Mouse (Mus musculus): Measurements from ENCODE around the gene Cdk11b. TPM values are rescaled to one million over a fixed set of nuclear protein-coding genes. Genes with fewer than 3 reads are reported as not detected.
"Not testable (repeated sequence)": the region's sequence is repeated elsewhere in the genome, so short reads cannot be mapped to it uniquely, and the experiment has no call there.

Gene Cdk11b
- total RNA-seq, 2 experiments from 2014 or later: 28.5 to 53.6 TPM

GRCm38 (mm10) chr4:155602753-155603152, 21.9 kb upstream of the Cdk11b start:
- no peak for ATAC-seq (replicated peaks; ENCODE audit: low FRiP score, poor library complexity, severe bottlenecking)

- no peak for ATAC-seq (replicated peaks; ENCODE audit: low FRiP score, poor library complexity, severe bottlenecking)
Observed at GRCm38 (mm10) chr4:155603801-155604200, 20.9 kb upstream of the Cdk11b start.

- no peak for ATAC-seq (replicated peaks; ENCODE audit: low FRiP score, poor library complexity, severe bottlenecking)
Observed at GRCm38 (mm10) chr4:155605132-155605531, 19.5 kb upstream of the Cdk11b start.

GRCm38 (mm10) chr4:155606825-155607224, 17.8 kb upstream of the Cdk11b start:
- no peak for ATAC-seq (replicated peaks; ENCODE audit: low FRiP score, poor library complexity, severe bottlenecking)

GRCm38 (mm10) chr4:155611860-155612259, 12.8 kb upstream of the Cdk11b start:
- no peak for ATAC-seq (replicated peaks; ENCODE audit: low FRiP score, poor library complexity, severe bottlenecking)

- ATAC-seq (replicated peaks; ENCODE audit: low FRiP score, poor library complexity, severe bottlenecking): no peak
Observed at GRCm38 (mm10) chr4:155613264-155613663, 11.4 kb upstream of the Cdk11b start.

GRCm38 (mm10) chr4:155618321-155618720, 6.3 kb upstream of the Cdk11b start:
- 0 out of 2 replicates have a peak, but pooled peaks have one; percentile 55 for ATAC-seq (replicated peaks; ENCODE audit: low FRiP score, poor library complexity, severe bottlenecking)

- no peak for ATAC-seq (replicated peaks; ENCODE audit: low FRiP score, poor library complexity, severe bottlenecking)
Observed at GRCm38 (mm10) chr4:155630267-155630666, 5.6 kb downstream of the Cdk11b start.

- no peak for ATAC-seq (replicated peaks; ENCODE audit: low FRiP score, poor library complexity, severe bottlenecking)
Observed at GRCm38 (mm10) chr4:155635766-155636499, 11.3 kb downstream of the Cdk11b start.

- ATAC-seq (replicated peaks; ENCODE audit: low FRiP score, poor library complexity, severe bottlenecking): no peak
Observed at GRCm38 (mm10) chr4:155643531-155643930, 18.9 kb downstream of the Cdk11b start.

- ATAC-seq (replicated peaks; ENCODE audit: low FRiP score, poor library complexity, severe bottlenecking): not testable (repeated sequence)
Observed at GRCm38 (mm10) chr4:155645308-155645707, 20.7 kb downstream of the Cdk11b start, which contains the start of gene Gm10563. Gene Gm10563 (minus strand): TSS chr4:155645408.

GRCm38 (mm10) chr4:155645721-155646120, 21.1 kb downstream of the Cdk11b start:
- no peak for ATAC-seq (replicated peaks; ENCODE audit: low FRiP score, poor library complexity, severe bottlenecking)

- ATAC-seq (replicated peaks; ENCODE audit: low FRiP score, poor library complexity, severe bottlenecking): no peak
Observed at GRCm38 (mm10) chr4:155649355-155649754, 24.7 kb downstream of the Cdk11b start.

GRCm38 (mm10) chr4:155651553-155652269, 27.1 kb downstream of the Cdk11b start:
- no peak for ATAC-seq (replicated peaks; ENCODE audit: low FRiP score, poor library complexity, severe bottlenecking)

- no peak for ATAC-seq (replicated peaks; ENCODE audit: low FRiP score, poor library complexity, severe bottlenecking)
Observed at GRCm38 (mm10) chr4:155652283-155653085, 27.8 kb downstream of the Cdk11b start.

- no peak for ATAC-seq (replicated peaks; ENCODE audit: low FRiP score, poor library complexity, severe bottlenecking)
Observed at GRCm38 (mm10) chr4:155653086-155653450, 28.4 kb downstream of the Cdk11b start, which contains the start of gene Mmp23. Gene Mmp23 (minus strand): TSS chr4:155653384.

- no peak for ATAC-seq (replicated peaks; ENCODE audit: low FRiP score, poor library complexity, severe bottlenecking)
Observed at GRCm38 (mm10) chr4:155653451-155654182, 29.0 kb downstream of the Cdk11b start.

- no peak for ATAC-seq (replicated peaks; ENCODE audit: low FRiP score, poor library complexity, severe bottlenecking)
Observed at GRCm38 (mm10) chr4:155654183-155654455, 29.5 kb downstream of the Cdk11b start.

GRCm38 (mm10) chr4:155654456-155655298, 30.0 kb downstream of the Cdk11b start:
- no peak for ATAC-seq (replicated peaks; ENCODE audit: low FRiP score, poor library complexity, severe bottlenecking)

Data from erythroid progenitor cell, adult 5-6 weeks (primary cell).